Mouse (Mus musculus): Measurements from ENCODE around the gene Ankle1.
A peak's percentile ranks its signal among the peaks of the same experiment; 100 is the strongest.

The Ankle1 gene

DNA sequence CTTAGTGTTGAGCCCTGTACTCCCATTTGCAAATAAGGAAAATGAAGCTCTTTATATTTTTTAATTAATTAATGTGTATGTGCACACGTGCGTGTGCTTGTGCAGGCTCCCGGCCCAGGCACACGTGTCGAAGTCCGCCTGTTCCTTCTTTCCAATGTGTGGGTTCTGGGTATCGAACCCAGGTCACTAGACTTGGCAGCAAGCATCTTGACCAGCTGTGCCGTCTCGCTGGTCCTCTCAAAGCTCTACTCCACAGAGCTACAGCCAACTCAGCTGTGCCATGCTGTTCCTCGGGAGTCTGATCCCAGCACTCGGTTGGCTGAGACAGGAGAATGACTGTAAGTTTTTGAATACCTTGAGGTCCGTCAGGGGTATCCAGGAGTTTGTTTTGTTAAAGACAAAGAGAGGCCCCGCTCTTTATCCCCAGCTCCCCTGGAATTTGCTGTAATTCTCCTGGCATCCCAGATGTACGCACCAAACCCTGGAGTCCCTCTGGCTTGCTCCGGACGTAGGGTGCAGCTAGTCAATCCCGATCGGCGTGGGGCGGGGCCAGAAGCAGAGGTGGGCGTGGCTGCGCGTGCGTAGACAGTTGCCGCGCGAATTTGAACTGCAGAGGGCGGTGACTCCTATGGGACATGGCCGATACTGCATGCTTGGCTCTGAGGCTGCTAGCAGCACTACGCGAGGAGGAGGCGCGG, at the start of gene Ankle1:
Gene Ankle1 (plus strand): TSS at position 610 of the 698 bp plus-strand sequence.
- peak; percentile 94 for DNase-seq (ENCODE audit: low spot score in 2 of 2)

DNA sequence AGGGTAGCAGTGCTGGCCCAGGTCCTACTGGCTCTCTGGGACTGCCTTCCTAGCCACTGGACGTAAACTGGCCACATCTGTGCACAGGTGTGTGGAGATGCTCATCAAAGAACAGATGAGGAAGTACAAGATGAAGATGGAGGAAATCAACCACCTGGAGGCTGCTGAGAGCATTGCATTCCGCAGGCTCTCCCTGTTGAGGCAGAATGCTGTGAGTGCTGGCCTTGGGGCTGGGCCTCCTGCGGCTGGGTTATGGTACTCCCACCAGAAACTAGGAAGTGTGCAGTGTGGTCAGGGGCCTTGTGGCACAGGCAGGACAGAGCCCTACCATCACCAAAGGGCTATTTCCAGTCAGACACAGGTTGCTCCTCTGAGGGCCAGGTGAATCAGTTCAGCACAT, 47.8 kb upstream of the Ankle1 start:
- DNase-seq (ENCODE audit: low spot score in 2 of 2), result no peak

DNA sequence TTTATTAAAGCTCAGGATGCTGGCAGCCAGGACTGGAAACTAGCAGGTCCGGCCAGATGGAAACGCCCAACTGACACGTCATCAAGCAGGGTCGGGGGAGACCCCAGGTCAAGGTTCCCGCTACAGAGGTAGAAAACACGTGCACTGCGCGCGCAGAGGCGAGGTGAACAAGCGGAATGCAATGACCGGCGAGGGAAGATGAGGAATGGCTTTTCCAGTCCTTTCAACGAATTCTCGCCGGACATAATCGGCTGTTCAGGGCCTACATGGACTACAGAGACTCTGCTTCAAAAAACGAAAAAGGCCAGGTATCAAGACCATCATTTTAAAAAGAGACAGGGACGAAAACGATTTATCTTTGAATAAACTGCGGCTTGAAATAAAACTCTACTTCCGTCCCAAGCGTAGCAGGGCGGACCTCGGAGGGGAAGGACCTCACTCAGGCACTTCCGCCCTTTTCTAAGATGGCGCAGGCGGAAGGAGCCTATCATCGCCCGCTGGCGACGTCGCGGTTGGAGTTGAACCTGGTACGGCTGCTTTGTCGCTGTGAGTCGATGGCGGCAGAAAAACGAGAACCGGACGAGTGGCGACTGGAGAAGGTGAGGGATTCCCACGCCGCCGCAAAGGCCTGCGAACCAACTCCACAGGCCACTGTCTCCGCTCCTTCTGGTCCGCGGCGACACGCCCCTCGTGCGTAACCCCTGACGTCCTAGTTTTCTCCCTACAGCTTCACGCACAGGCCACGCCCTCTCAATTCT, 38.9 kb upstream of the Ankle1 start, which contains the start of gene Use1:
Gene Use1 (plus strand): TSS at position 78 of the 758 bp plus-strand sequence.
- peak; percentile 95 for DNase-seq (ENCODE audit: low spot score in 2 of 2)

DNA sequence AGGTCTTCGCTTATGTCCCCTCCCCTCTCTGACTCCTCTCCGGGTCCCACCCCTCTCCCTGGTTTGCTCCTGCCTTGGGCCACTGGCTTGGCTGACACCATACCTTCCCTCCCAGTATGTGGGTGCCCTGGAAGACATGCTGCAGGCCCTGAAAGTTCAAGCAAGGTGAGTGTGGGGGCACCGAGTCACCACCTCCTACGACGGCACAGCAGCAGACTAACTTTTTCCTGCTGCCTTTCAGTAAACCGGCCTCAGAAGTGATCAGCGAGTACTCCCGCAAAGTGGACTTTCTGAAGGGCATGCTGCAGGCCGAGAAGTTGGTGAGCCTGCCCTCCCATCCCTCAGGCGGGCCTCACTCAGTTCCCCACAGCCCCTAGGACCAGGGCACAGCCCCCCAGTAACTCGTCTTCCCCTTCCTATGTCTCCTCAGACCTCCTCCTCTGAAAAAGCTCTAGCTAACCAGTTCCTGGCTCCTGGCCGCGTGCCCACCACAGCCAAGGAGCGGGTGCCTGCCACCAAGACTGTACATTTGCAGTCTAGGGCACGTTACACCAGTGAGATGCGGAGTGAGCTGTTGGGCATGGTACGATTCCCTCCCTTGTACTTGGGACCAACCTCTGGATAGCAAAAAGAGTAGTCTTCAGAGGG, 38.2 kb upstream of the Ankle1 start:
- no peak for DNase-seq (ENCODE audit: low spot score in 2 of 2)

DNA sequence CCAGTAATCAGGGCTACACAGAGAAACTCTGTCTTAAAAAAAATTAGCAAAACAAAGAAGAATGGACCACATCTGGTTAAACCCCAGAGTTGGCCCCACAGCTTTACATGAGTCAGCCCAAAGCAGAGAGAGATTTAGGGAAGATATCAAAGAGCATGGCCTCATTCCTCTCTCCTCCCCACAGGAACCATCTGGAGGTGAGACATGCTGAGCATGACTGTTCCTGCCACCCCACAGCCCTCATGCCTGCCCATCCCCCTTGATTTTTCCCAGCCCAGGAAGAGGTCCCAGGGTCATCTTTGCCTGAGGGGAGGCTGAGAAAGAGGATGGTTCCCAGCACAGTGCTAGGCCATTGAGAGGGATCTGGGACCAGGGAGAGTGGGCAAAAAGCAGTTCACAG, 37.4 kb upstream of the Ankle1 start:
- DNase-seq (ENCODE audit: low spot score in 2 of 2), result no peak

DNA sequence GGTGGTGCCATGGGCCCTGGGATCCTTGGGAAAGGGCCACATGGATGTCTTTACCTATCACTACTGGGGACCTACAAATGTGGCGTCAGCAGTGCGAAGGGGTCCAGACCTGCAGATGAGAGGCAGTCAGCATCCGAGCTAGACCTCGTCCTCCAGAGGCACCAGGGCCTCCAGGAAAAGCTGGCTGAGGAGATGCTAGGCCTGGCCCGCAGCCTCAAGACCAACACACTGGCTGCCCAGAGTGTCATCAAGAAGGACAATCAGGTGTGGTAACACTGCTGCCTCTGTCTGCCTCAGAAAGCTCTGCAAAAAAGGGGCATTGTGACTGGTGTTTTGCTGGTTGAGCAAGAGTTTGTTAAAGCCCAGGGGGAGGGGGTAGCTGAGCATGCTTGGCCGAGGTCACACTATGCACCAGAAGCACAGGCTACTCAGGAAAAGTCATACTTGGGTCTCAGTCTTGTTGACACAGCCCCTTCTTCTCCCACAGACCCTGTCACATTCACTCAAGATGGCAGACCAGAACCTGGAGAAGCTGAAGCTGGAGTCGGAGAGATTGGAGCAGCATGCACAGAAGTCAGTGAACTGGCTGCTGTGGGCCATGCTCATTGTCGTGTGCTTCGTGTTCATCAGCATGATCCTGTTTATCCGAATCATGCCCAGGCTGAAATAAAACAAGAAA, 36.6 kb upstream of the Ankle1 start:
- DNase-seq (ENCODE audit: low spot score in 2 of 2), result no peak

DNA sequence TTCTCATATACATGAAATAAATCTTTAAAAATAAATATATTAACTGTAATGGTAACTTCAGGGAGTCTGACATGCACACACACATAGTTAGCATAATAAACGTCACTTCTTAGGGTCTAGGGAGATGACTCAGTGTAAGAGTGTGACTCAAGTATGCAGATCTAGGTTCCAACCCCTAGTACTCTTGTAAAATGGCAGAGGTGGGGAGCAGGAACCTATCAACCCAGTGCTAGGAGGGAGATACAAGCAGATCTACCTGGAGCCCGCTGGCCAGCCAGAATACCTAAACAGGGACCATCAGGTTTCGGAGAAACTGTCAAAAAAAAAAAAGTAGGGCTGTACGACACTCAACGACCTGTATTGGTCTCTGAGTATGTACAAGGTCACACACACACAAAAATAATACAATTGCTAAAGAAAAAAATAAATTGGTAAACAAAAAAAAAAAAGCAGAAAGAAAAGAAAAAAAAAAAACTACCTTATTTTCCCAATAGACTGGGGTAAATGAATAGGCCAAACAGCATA, 35.0 kb upstream of the Ankle1 start:
- no peak for DNase-seq (ENCODE audit: low spot score in 2 of 2)

DNA sequence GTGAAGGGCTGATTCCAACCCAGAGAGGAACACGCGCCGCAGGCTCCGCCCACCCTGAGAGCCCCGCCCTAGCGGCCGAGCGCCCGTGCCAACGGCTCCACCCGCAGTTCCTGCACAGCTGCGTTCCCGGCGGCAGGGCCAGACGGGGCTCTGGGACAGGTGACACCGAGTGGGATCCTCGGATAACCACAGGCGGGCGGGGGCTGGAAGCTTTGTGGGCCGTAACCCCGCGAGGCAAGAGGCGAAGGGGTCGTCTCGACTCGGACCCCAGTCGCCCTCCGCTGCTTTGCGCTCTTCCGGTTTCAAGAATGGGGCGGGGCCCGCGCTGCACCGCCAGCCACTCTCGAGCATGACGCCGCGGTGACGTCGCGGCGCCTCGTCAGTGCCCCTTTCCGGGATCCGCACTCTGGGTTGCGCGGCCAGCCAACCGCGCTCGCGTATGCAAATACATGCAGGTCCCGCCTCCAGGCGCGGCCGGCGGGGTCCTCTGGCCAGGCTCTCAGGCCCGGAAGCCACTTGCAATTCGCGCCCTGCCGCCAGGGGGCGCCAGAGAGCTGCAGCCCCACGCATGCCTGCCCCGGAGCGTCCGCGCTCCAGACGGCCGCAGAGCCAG, 34.5 kb upstream of the Ankle1 start, which contains the start of gene Ocel1:
Gene Ocel1 (plus strand): TSS at position 63 of the 613 bp plus-strand sequence.
- DNase-seq (ENCODE audit: low spot score in 2 of 2), result peak; percentile 95 to 99

DNA sequence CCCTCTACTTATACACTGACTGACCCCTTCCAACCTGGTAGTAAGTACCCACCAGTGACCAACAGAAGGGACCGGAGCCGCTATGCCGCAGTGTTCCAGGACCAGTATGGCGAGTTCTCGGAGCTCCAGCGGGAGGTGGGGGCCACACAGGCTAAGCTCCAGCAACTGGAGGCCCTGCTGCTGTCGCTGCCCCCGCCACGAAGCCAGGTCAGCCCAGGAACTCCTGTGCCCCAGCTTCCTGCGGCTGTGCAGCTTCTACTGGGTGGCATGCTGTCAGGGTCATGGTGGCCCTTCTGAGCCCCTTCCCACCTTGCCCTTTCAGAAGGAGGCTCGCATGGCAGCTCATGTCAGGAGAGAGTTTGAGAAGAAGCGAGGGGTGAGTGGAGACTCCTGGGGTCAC, 33.4 kb upstream of the Ankle1 start:
- no peak for DNase-seq (ENCODE audit: low spot score in 2 of 2)

DNA sequence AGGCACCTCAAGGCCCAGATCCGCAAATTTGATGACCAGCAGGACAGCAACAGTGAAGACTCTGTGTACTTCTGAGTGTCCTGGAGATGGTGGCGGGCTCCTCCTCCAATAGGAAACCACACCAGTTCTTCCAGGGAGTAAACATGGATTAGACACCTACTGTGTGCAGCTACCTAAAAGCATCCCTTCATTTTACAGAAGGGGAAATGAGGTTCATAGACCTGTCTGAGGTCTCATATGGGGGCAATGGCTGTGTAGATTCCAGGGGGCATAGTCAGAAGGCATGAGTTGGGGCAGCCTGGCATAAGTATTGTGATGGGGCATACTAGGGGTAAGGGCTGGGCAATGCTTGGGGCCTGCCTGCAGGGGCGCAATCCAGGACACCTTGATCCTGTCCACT, 32.8 kb upstream of the Ankle1 start:
- no peak for DNase-seq (ENCODE audit: low spot score in 2 of 2)

DNA sequence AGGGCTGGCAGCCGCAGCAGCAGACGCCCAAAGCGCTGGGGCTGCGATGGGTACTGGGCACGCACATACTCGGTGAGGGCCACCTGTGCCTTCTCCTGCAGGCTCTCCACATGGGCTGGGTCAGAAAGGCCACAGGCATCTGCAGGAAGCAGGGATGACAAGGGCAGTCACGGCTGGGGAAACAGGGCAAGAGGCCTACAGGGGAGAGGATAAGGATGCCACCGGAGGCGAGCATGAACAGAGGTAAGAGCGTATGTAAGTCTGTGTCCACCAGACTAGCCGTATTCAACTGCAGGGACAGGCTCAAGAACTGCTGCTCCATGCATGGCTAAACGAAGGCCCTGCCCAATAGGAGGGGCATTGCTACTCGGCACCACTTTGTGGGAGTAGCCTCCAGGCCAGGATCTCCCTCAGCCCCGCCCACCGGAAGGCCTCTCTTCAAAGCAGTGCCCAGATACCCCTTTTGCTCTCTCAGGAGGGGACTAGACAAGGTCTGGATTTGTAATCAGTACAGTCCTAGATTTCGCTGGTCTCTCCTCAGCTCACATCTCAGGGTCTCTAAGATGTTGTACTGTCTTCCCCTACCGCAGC, 31.1 kb upstream of the Ankle1 start:
- DNase-seq (ENCODE audit: low spot score in 2 of 2), result no peak

DNA sequence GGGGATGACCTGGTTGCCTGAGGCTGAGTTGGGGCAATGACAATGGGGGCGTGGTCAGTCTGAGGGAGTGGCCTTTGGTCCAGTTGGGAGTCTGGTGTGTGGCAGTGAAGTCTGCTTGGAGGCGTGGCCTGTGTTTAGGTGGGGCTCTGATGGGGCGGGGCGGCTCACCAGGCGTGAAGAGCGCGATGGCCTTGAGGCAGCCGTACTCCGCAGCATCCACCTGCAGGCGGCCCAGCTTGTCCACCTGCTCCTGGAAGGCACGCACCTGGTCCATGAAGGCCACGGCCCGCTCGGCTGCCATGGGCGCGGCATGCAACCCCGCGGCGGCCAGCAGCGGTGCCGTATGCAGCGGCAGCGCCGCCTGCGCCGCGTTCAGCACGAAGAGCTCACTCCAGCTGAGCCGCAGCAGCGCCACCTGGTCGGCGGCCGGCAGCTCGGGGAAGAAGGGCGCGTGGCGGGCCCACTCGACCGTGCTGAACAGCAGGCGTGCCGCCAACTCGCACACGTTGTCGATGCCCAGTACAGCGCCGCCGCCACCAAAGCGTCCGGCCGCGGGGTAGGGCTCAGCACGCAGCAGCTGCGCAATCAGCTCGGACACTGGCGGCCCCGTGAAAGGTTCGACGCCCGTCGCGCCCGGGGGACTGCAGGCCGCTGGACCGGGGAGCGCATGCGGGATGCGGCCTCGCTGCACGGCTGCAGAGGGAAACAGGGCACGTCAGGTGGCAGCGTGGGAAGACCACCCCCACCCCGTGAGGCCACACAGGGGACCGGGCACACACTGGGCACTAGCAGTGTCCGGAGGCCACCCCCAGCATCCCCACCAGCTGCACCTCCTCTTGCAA, 30.0 kb upstream of the Ankle1 start:
- DNase-seq (ENCODE audit: low spot score in 2 of 2), result peak; percentile 57 to 78

DNA sequence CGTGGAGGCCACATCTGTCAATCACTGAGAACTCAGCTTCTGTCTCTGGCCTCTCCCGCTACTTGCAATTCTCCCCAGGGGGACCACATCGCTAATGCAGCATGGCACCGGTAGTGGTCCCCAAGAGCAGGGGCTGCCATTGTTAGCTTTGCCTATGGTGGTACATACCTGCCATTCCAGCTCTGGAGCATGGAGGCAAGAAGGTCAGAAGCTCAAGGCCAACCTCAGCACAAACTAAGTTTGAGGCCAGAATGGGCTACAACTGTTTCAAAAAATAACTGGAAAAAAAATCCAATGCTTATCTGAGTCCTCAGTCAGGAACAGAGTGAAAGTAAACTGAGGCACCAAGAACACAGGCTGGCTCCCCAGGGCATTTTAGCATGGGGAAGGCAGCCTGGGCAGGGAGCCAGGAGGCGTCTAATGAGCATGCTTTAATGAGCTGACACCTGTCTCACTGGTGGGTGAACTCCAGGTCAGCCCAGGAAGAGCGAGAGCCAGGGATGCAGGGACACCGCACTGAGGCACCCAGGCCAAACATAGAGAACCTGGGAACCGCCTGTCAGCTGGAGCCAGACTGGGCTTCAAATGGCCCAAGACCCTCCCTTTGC, 29.3 kb upstream of the Ankle1 start:
- no peak for DNase-seq (ENCODE audit: low spot score in 2 of 2)

DNA sequence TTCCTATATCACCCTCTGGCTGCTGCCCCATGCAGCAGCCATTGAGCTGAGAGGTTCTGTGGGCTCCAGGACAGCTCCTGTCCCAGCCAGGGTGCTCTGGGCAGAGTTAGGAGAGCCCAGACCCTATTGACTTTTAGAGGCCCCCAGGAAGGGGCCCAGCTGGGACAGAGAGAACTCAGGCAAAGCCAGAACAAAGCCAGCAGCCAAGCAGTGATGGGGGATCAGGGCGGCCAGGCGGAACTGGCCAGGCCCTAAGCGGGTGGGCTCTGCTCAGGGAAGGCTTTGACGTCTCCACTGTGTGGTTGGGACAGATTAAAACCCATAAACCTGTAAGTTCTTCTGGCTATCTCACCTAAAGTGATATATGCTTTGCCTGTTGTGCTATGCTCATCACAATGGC, 26.8 kb upstream of the Ankle1 start:
- no peak for DNase-seq (ENCODE audit: low spot score in 2 of 2)

DNA sequence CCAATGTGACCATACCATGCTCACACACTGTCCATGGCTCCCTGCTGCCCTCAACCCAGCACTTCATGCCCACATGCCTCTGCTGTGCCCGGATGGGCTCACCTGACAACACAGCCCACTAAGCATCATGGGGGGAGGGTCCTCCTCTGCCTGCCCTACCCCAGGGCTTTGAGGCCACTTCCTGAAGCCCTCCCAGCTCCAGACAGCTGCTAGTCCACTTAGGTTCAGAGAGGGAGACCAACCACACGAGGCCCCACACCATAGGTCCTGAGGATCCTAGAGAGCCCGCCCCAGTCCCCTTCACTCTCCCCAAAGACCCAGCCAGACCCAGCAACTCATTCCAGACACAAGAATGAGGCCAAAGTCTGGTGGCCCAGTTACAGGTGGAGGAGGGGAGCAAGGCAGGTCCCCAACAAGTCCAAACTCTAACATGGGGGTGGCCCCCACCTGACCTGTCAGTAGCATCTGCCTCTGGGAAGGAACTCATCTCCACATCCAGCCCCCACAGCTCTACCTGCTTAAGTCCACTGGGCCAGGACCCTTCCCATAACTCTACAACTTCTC, 26.2 kb upstream of the Ankle1 start:
- no peak for DNase-seq (ENCODE audit: low spot score in 2 of 2)

DNA sequence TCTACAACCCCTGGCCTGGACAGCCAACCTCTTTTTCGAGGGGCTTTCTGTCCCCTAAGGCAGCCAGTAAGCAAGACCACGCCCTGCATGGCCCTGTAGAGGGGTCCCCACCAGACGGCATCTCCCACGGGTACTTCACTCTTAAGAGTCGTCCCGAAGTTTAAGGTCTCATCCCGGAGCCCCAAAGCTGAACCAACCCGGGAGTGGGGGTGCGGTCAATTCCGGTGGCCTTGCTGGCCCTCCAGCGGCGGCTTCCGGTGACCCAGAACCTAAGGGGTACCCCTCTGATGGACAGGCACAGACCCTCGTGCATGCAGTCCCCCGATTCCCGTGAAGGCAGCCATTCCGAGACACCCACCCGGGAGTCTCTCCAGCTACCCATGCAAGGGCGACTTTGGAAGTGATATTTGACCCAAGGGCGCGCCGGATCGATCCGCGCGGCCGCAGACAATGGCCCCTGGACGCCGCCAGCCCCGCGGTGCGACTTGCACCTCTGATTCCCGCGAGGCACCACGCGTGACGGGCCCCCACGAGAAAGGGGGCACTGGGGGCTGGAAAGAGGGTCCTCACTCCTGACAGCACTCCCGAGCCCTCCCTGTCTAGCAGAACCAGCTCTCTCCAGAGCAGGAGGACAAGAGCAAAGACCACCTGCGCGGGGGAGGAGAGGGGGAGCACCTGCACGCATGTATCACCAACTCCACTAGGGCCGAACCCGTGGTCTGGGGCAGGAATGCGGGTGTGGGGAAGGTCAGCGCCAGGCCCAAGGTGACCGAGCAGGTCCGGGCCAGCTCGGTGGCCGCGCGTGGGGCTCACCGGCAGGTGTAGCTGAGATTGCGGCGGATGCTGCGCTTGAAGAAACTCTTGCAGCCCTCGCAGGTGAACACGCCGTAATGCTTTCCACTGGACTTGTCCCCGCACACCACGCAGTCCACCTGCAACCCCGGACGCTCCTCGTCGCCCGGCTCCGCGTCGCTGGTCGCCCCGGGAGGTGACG, 25.3 kb upstream of the Ankle1 start:
- no peak for DNase-seq (ENCODE audit: low spot score in 2 of 2)

DNA sequence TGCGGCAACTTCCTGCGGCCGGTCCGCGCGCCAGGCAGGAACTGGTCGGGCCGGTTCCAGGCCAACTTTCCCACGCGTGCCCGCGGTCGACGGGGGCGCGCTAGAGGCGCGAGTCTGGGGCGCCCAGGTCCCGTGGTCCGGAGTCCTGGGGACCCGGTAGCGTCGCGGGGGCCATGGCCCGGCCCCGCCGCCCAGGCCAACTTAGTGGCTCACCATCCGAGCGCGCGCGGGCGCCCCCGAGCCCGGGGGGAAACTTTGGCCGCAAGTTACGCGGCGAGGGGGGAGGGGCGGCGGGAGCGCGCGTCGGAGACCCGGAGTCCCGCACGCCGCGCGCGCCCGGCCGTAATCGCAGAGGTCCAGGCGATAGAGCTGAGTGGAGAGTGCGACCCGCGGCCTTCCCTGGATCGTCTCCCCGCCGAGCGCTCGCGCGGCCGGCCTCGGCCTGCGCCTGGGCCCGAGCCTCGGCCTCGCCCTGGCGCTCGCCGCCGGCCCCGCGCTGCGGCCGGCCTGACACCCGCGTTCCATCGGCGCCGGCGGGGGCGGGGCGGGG, 24.3 kb upstream of the Ankle1 start, which contains the start of gene Nr2f6:
Gene Nr2f6 (minus strand): TSS at position 540 of the 550 bp plus-strand sequence.
- no peak for DNase-seq (ENCODE audit: low spot score in 2 of 2)
